Mouse (Mus musculus) CH12.LX (cell line): ENCODE measurements around the gene Map2k6. TPM values are rescaled to one million over a fixed set of nuclear protein-coding genes. Genes with fewer than 3 reads are reported as not detected.

Experiments used
- DNase-seq: peaks from one replicate; pipeline ENCODE4 v3.0.0-alpha.2; 2013; ENCODE audit errors: extremely low read depth
- H3K27ac ChIP-seq: 2 replicates; pipeline ENCODE4 v1.5.1; 2012; ENCODE audit warnings: low read depth, mild to moderate bottlenecking, control low read depth, moderate library complexity; ENCODE audit not compliant: insufficient read depth
- H3K27me3 ChIP-seq: replicated peaks from 2 replicates; pipeline ENCODE3; 2012; ENCODE audit warnings: inconsistent platforms
- H3K36me3 ChIP-seq, 2 experiments: replicated peaks in 1 of 2; 2 replicates each; pipeline versions ENCODE3 to v1.6.1; 2012; ENCODE audit warnings: inconsistent platforms in 1 of 2, low read length in 1 of 2, mild to moderate bottlenecking in 1 of 2, mixed read lengths in 1 of 2, moderate library complexity in 1 of 2; ENCODE audit not compliant: control insufficient read depth in 1 of 2, insufficient read depth in 1 of 2
- H3K4me1 ChIP-seq, 2 experiments: 2 replicates each; pipeline ENCODE4 v1.6.1; 2012; ENCODE audit warnings: inconsistent platforms in 1 of 2, moderate library complexity in 1 of 2; ENCODE audit not compliant: insufficient read depth in 2 of 2, control insufficient read depth in 1 of 2
- H3K4me2 ChIP-seq: 2 replicates; pipeline ENCODE4 v1.6.1; 2012; ENCODE audit warnings: low read depth, mild to moderate bottlenecking, control low read depth; ENCODE audit not compliant: poor library complexity, insufficient read depth, severe bottlenecking
- H3K4me3 ChIP-seq, 3 experiments: fragments of 150-350 bp in 1 of 3; sonication (generic) in 1 of 3; replicated peaks in 1 of 3; 2 replicates each; pipeline versions ENCODE3 to v1.5.1; 2011 to 2012; ENCODE audit warnings: low read depth in 2 of 3, low read length in 2 of 3, mild to moderate bottlenecking in 2 of 3, moderate library complexity in 2 of 3, control low read depth in 1 of 3, improper control_type of control experiment in 1 of 3, inconsistent platforms in 1 of 3, mixed read lengths in 1 of 3; ENCODE audit not compliant: poor library complexity in 1 of 3
- H3K79me2 ChIP-seq: replicated peaks from 2 replicates; pipeline ENCODE4 v1.6.1; 2012; ENCODE audit warnings: mild to moderate bottlenecking, moderate library complexity; ENCODE audit not compliant: control insufficient read depth, poor library complexity, insufficient read depth, severe bottlenecking; ENCODE audit errors: extremely low read depth
- H3K9ac ChIP-seq: 2 replicates; pipeline ENCODE4 v1.6.1; 2012; ENCODE audit warnings: low read depth, mild to moderate bottlenecking, control low read depth, moderate library complexity; ENCODE audit not compliant: insufficient read depth
- H3K9me3 ChIP-seq: replicated peaks from 2 replicates; pipeline ENCODE3; 2012; ENCODE audit warnings: low read length, inconsistent platforms, mixed read lengths
- CHD1 ChIP-seq: IDR thresholded peaks from 2 replicates; pipeline ENCODE4 v1.6.1; 2012; ENCODE audit warnings: low read depth, low read length, improper control_type of control experiment, inconsistent platforms
- CTCF ChIP-seq, 2 experiments: IDR thresholded peaks in 1 of 2; conservative IDR thresholded peaks in 1 of 2; 2 replicates each; pipeline ENCODE4 v1.5.1; 2011 to 2012; ENCODE audit warnings: low read depth in 2 of 2, low read length in 2 of 2, improper control_type of control experiment in 1 of 2, inconsistent platforms in 1 of 2, mild to moderate bottlenecking in 1 of 2, moderate library complexity in 1 of 2
- E2F4 ChIP-seq: IDR thresholded peaks from 2 replicates; pipeline ENCODE4 v1.6.1; 2011; ENCODE audit warnings: low read depth, low read length, improper control_type of control experiment; ENCODE audit not compliant: insufficient replicate concordance
- ETS1 ChIP-seq: conservative IDR thresholded peaks from 2 replicates; pipeline ENCODE4 v1.6.1; 2012; ENCODE audit warnings: low read depth, mild to moderate bottlenecking, inconsistent platforms, low read length, improper control_type of control experiment, moderate library complexity
- IRF4 ChIP-seq: IDR thresholded peaks from 2 replicates; pipeline ENCODE4 v1.6.1; 2014; ENCODE audit warnings: low read depth, mild to moderate bottlenecking, inconsistent platforms, low read length, improper control_type of control experiment
- JUN ChIP-seq: IDR thresholded peaks from 2 replicates; pipeline ENCODE4 v1.6.1; 2011; ENCODE audit warnings: low read depth, mild to moderate bottlenecking, low read length, improper control_type of control experiment, moderate library complexity; ENCODE audit not compliant: insufficient read depth
- JUND ChIP-seq: conservative IDR thresholded peaks from 2 replicates; pipeline ENCODE4 v1.6.1; 2011; ENCODE audit warnings: low read depth, low read length, improper control_type of control experiment
- KAT2A ChIP-seq: IDR thresholded peaks from 2 replicates; pipeline ENCODE4 v1.6.1; 2012; ENCODE audit warnings: low read length, improper control_type of control experiment, inconsistent platforms; ENCODE audit not compliant: insufficient replicate concordance
- MAFK ChIP-seq: IDR thresholded peaks from 2 replicates; pipeline ENCODE4 v1.6.1; 2011; ENCODE audit warnings: low read length, improper control_type of control experiment; ENCODE audit not compliant: insufficient replicate concordance
- MAX ChIP-seq: IDR thresholded peaks from 2 replicates; pipeline ENCODE4 v1.6.1; 2011; ENCODE audit warnings: low read length, improper control_type of control experiment
- MYC ChIP-seq: IDR thresholded peaks from 2 replicates; pipeline ENCODE4 v1.6.1; 2011; ENCODE audit warnings: low read depth, mild to moderate bottlenecking, improper control_type of control experiment, low read length
- NRF1 ChIP-seq: IDR thresholded peaks from 2 replicates; pipeline ENCODE4 v1.6.1; 2014; ENCODE audit warnings: low read depth, mild to moderate bottlenecking, inconsistent platforms, low read length, improper control_type of control experiment, moderate library complexity
- POLR2AphosphoS2 ChIP-seq: IDR thresholded peaks from 2 replicates; pipeline ENCODE4 v1.6.1; 2011; ENCODE audit warnings: low read depth, low read length, improper control_type of control experiment
- RAD21 ChIP-seq: IDR thresholded peaks from 2 replicates; pipeline ENCODE4 v1.6.1; 2011; ENCODE audit warnings: low read depth, mild to moderate bottlenecking, low read length, improper control_type of control experiment, moderate library complexity
- RCOR1 ChIP-seq: conservative IDR thresholded peaks from 2 replicates; pipeline ENCODE4 v1.6.1; 2012; ENCODE audit warnings: low read depth, mild to moderate bottlenecking, inconsistent platforms, low read length, improper control_type of control experiment
- SIN3A ChIP-seq: IDR thresholded peaks from 2 replicates; pipeline ENCODE4 v1.6.1; 2012; ENCODE audit warnings: low read length, improper control_type of control experiment, inconsistent platforms
- SMC3 ChIP-seq: IDR thresholded peaks from 2 replicates; pipeline ENCODE4 v1.6.1; 2011; ENCODE audit warnings: low read depth, low read length, improper control_type of control experiment
- TBP ChIP-seq: conservative IDR thresholded peaks from 2 replicates; pipeline ENCODE4 v1.6.1; 2011; ENCODE audit warnings: low read depth, low read length, improper control_type of control experiment
- TCF12 ChIP-seq: IDR thresholded peaks from 2 replicates; pipeline ENCODE4 v1.6.1; 2014; ENCODE audit warnings: low read depth, mild to moderate bottlenecking, inconsistent platforms, low read length, improper control_type of control experiment
- USF2 ChIP-seq: conservative IDR thresholded peaks from 2 replicates; pipeline ENCODE4 v1.6.1; 2011; ENCODE audit warnings: low read depth, low read length, improper control_type of control experiment
- ZC3H11A ChIP-seq: IDR thresholded peaks from 2 replicates; pipeline ENCODE4 v1.6.1; 2012; ENCODE audit warnings: low read depth, mild to moderate bottlenecking, inconsistent platforms, low read length, improper control_type of control experiment
- ZMIZ1 ChIP-seq: IDR thresholded peaks from 2 replicates; pipeline ENCODE4 v1.6.1; 2012; ENCODE audit warnings: low read depth, mild to moderate bottlenecking, inconsistent platforms, low read length, improper control_type of control experiment
- ZNF384 ChIP-seq: IDR thresholded peaks from 2 replicates; pipeline ENCODE4 v1.6.1; 2012; ENCODE audit warnings: low read depth, low read length, improper control_type of control experiment, inconsistent platforms
- dilution Hi-C: fragments of 300-500 bp; cut with MboI; formaldehyde crosslinking; loops from 2 replicates; pipeline ENCODE4 v1.14.3; 2020; ENCODE audit warnings: low sequenced_read_pairs; ENCODE audit not compliant: extremely low pct_unique_long_range_greater_than_20kb, extremely low pct_ligation_motif_present
- in situ Hi-C: fragments of 300-500 bp; cut with MboI; formaldehyde crosslinking; loops from 3 replicates; pipeline ENCODE4 v1.14.3; 2019; ENCODE audit warnings: low sequenced_read_pairs, low pct_ligation_motif_present, low pct_unique_long_range_greater_than_20kb, mixed read lengths
- polyA plus RNA-seq: library from polyadenylated mRNA; unstranded; fragments of >175 nt; gene quantifications from 2 replicates; pipeline ENCODE4 v1.2.1, GENCODE M21; 2012; ENCODE audit warnings: low read depth; ENCODE audit not compliant: insufficient read length
- total RNA-seq, 2 experiments: library from RNA; depleted of rRNA; stranded (reverse); fragments of 300-350 nt in 1 of 2; fragments of >200 nt in 1 of 2; gene quantifications; 2 replicates each; pipeline ENCODE4 v1.2.3; 2012 to 2014

Gene Map2k6
- total and polyA plus RNA-seq, 3 experiments = 16.8 to 21.9 (median 18.0) TPM

DNA sequence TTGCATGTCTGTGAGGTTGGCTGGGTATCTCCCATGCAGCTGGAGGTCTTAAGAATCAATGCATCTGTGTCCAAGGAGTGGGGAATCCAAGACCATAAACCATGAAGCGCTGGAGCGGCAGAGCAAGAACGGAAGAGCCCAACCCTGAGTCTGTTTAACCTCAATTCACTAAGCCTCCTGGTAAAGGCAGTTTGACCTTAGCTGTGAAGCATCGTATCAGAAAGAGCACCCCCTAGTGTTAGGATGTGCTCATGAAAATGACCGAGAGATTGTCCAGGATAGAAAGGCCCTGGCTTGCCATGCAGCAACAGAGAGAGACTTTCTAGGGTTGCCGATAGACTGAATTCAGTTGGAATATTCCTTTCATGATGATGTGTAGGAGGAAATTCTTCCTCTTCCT, 84.2 kb downstream of the Map2k6 start:
- Histone ChIP-seq H3K9ac (no peak overlapping the region), H3K9me3 (peaks cover 6% of the 10 kb centered on the region), H3K79me2 (peaks cover 3% of the 10 kb centered on the region; the same call in 1 of the 2 replicates), H3K4me2 (no peak overlapping the region), H3K4me3 (no peak overlapping the region), H3K27ac (0 out of 2 replicates have a peak overlapping the region, but pooled peaks have one; percentile 9), H3K27me3 (no peaks in the 10 kb centered on the region), H3K4me1 (peaks cover 15 to 47% of the 10 kb centered on the region in 2 experiments), H3K36me3 (peaks cover 4 to 46% of the 10 kb centered on the region in 2 experiments)
- no peak for TF ChIP-seq CHD1
- no peak for TF ChIP-seq SIN3A
- TF ChIP-seq NRF1 = no peak
- TF ChIP-seq MYC = peak; percentile 30; the same call in 1 of the 2 replicates
- no peak for TF ChIP-seq POLR2AphosphoS2
- TF ChIP-seq JUND = no peak
- peak; percentile 97 for TF ChIP-seq SMC3
- TF ChIP-seq TCF12 = no peak; the same call in 1 of the 2 replicates
- peak; percentile 87 to 96 for TF ChIP-seq CTCF (conservative IDR thresholded peaks at IDR 0.05 in 1 of 2, IDR thresholded peaks at IDR 0.05 in 1 of 2; ENCODE audit: low read depth in 2 of 2, low read length in 2 of 2)
- 0 out of 2 replicates have a peak, but pooled peaks have one; percentile 39 for TF ChIP-seq MAX
- no peak for TF ChIP-seq ETS1
- TF ChIP-seq ZNF384 = peak; percentile 43; the same call in 1 of the 2 replicates
- peak; percentile 60; the same call in 1 of the 2 replicates for TF ChIP-seq ZC3H11A
- TF ChIP-seq IRF4 = peak; percentile 47
- no peak for TF ChIP-seq JUN
- no peak for TF ChIP-seq TBP
- no peak for TF ChIP-seq RCOR1
- TF ChIP-seq ZMIZ1 = no peak
- TF ChIP-seq RAD21 = peak; percentile 86
- DNase-seq = peak; percentile 90
- dilution Hi-C loops (no loop called here), in situ Hi-C loops (loop anchor here (5.0 to 25.0 kb wide), 3 partner anchors 41 to 596 kb away; no protein-coding TSS in a partner anchor)

DNA sequence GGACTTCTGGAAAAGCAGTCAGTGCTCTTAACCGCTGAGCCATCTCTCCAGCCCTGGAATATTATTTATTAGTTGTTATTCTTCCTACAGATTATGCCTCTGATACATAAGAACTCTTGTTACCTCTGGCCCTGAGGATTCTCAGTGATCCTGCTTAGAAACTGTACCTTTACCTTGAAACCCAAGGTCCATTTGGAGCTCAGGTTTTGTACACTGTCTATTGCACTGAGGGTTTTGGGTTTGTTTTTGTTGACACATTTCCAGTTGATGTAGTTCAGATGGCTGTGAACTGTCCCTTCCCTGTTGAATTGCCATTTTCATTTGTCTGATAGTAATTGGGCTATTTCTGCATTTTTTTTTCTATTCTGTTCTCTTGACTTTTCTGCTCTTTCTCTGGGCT, 85.5 kb downstream of the Map2k6 start:
- H3K27ac ChIP-seq = no peak overlapping the region
- no peak for TF ChIP-seq KAT2A
- no peak for TF ChIP-seq E2F4
- no peak for TF ChIP-seq USF2
- no peak for TF ChIP-seq RCOR1
- no peak for TF ChIP-seq MAFK
- no peak overlapping the region for H3K4me2 ChIP-seq
- peaks cover 6 to 51% of the 10 kb centered on the region in 2 experiments for H3K36me3 ChIP-seq
- H3K79me2 ChIP-seq = peaks cover 3% of the 10 kb centered on the region; the same call in 1 of the 2 replicates
- H3K9ac ChIP-seq = no peak overlapping the region
- DNase-seq = no peak
- H3K27me3 ChIP-seq = no peaks in the 10 kb centered on the region
- in situ Hi-C loops (loop anchor here (5.0 to 25.0 kb wide), 3 partner anchors 42 to 597 kb away; no protein-coding TSS in a partner anchor), dilution Hi-C loops (no loop called here)
- H3K4me1 ChIP-seq = peaks cover 12 to 41% of the 10 kb centered on the region in 2 experiments
- peaks cover 6% of the 10 kb centered on the region for H3K9me3 ChIP-seq
- no peak overlapping the region for H3K4me3 ChIP-seq
